Mouse (Mus musculus) midbrain, embryonic 16.5 days (tissue): ENCODE measurements at regions not wholly inside any gene's neighbourhood (a gene's known extent, or its start where the extent isn't known, plus 50 kb on each side); places are given as distances from the start of the nearest gene placed in this dataset.

Source experiments
- ATAC-seq: fragments of 200-750 bp; cut with Nextera tagmentation; 2 replicates; pipeline ENCODE4 v1.8.0; 2017; ENCODE audit warnings: moderate TSS enrichment
- H3K27ac ChIP-seq: fragments of 300-500 bp; sonication (generic); 2 replicates; pipeline ENCODE4 v1.5.1; 2014; ENCODE audit warnings: mild to moderate bottlenecking, low read length, mixed read lengths
- H3K27me3 ChIP-seq: fragments of 300-500 bp; sonication (generic); 2 replicates; pipeline ENCODE4 v1.6.1; 2014; ENCODE audit warnings: low read depth, low read length, mixed read lengths; ENCODE audit not compliant: control insufficient read depth, insufficient read depth
- H3K36me3 ChIP-seq: fragments of 300-500 bp; sonication (generic); 2 replicates; pipeline ENCODE4 v1.6.1; 2014; ENCODE audit warnings: mild to moderate bottlenecking, low read length, moderate library complexity, mixed read lengths; ENCODE audit not compliant: control insufficient read depth, insufficient read depth
- H3K4me1 ChIP-seq: fragments of 300-500 bp; sonication (generic); 2 replicates; pipeline ENCODE4 v1.6.1; 2014; ENCODE audit warnings: mild to moderate bottlenecking, low read length, mixed read lengths; ENCODE audit not compliant: control insufficient read depth, insufficient read depth
- H3K4me2 ChIP-seq: fragments of 300-500 bp; sonication (generic); 2 replicates; pipeline ENCODE4 v1.6.1; 2014; ENCODE audit warnings: mild to moderate bottlenecking, low read length, mixed read lengths
- H3K4me3 ChIP-seq: fragments of 300-500 bp; sonication (generic); 2 replicates; pipeline ENCODE4 v1.5.1; 2014; ENCODE audit warnings: low read depth, mild to moderate bottlenecking, low read length, moderate library complexity, mixed read lengths
- H3K9ac ChIP-seq: fragments of 300-500 bp; sonication (generic); 2 replicates; pipeline ENCODE4 v1.6.1; 2014; ENCODE audit warnings: low read depth, low read length, mixed read lengths
- H3K9me3 ChIP-seq: fragments of 300-500 bp; sonication (generic); replicated peaks from 2 replicates; pipeline ENCODE4 v1.6.1; 2014; ENCODE audit warnings: mild to moderate bottlenecking, low read length, mixed read lengths; ENCODE audit not compliant: control insufficient read depth, poor library complexity, severe bottlenecking
- WGBS: fragments of 180-500 bp; shearing (Covaris S2); extraction: QIAGEN DNeasy Blood & Tissue Kit; methylation state at CpG from one replicate; pipeline ENCODE4 v1.1.7; 2014; 5-methylcytosine and 5-hydroxymethylcytosine counted together

DNA sequence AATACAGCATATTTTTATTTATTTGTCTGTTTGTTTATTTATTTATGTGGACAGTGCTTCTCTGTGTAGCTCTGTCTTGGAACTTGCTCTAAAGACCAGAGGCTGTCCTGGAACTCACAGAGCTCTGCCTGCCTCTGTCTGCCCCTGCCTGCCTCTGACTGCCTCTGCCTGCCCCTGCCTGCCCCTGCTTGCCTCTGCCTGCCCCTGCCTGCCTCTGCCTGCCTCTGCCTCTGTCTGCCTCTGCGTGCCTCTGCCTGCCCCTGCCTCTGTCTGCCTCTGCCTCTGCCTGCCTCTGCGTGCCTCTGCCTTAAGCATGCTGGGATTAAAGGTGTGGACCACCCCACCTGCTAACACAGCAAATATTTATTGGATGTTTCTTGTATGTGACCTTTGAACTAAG lies 96.2 kb upstream of the Mdm1 start:
- no peak overlapping the region for H3K4me3 ChIP-seq
- 80% methylated on average over 2 of the region's 2 CpGs for WGBS
- no peaks in the 10 kb centered on the region for H3K4me1 ChIP-seq
- H3K9me3 ChIP-seq = no peaks in the 10 kb centered on the region
- no peak overlapping the region for H3K4me2 ChIP-seq
- no peak overlapping the region for H3K27ac ChIP-seq
- no peak overlapping the region for H3K9ac ChIP-seq
- 0 out of 2 replicates have a peak, but pooled peaks have one; percentile 3 for ATAC-seq
- no peaks in the 10 kb centered on the region for H3K36me3 ChIP-seq
- H3K27me3 ChIP-seq = no peaks in the 10 kb centered on the region

DNA sequence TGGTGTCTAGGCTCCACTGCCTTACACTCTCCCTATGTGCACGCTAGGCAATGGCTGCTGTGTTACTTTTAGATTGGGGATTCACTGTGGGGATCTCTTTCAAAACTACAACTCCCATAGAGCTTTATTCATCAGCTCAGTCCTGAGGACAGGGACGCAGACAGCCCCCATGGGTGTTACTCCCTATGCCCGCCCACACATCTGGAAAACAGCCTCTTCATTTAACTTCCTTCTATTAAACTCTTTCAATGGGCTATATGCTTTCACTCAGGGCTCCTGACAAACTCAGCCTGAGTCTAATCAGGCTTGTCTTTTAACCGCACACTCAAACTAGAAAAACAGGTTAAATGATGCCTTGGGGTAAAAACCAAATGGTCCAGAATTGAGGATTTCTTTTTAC lies 95.3 kb upstream of the Mdm1 start:
- Histone ChIP-seq H3K9me3 (no peaks in the 10 kb centered on the region), H3K4me1 (no peaks in the 10 kb centered on the region), H3K27me3 (no peaks in the 10 kb centered on the region), H3K36me3 (no peaks in the 10 kb centered on the region), H3K4me2 (no peak overlapping the region), H3K9ac (no peak overlapping the region), H3K4me3 (no peak overlapping the region), H3K27ac (no peak overlapping the region)
- WGBS = 81% methylated on average over 4 of the region's 4 CpGs
- ATAC-seq = no peak

DNA sequence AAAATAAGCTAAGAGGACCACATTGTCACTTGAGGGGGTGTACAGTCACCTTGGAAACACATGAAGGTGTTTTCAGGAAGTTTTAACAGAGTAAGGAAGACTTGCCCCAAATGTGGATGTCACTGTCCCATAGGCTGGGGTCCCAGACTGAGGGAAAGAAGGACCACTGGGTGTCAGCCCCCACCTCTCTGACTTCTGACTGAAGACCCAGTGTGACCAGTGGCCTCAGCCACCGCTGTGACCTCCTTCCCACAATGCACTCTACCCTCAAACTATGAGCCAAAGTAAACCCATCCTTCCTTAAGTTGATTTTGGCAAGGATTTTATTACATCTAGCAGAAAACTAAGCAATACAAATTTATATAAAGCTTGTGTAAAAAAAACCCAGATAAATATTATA lies 94.8 kb upstream of the Mdm1 start:
- no peaks in the 10 kb centered on the region for H3K36me3 ChIP-seq
- no peak overlapping the region for H3K27ac ChIP-seq
- 89% methylated on average over 1 of the region's 1 CpGs for WGBS
- H3K4me1 ChIP-seq = no peaks in the 10 kb centered on the region
- H3K4me3 ChIP-seq = no peak overlapping the region
- H3K4me2 ChIP-seq = no peak overlapping the region
- no peaks in the 10 kb centered on the region for H3K9me3 ChIP-seq
- no peak for ATAC-seq
- no peak overlapping the region for H3K9ac ChIP-seq
- no peaks in the 10 kb centered on the region for H3K27me3 ChIP-seq

DNA sequence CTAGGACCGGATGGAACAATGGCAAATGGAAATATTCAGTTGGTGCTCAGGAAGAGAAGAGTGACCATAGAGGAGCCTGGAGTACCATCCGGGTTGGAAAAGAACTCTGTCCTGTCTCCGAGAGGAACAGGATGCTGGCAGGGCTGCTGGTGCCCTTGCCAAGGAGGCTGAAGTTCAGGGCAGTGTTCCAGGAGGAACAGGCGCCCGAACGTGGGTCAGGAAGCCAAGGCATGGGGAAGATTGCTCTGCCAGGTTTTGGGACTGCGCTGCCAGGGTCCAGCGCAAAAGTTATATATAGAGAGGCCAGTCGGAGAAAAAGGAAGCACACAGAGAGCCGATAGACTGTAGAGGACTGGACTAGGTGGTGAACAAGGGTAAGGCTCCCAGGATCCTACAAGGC lies 92.3 kb upstream of the Mdm1 start:
- Histone ChIP-seq H3K36me3 (no peaks in the 10 kb centered on the region), H3K4me1 (no peaks in the 10 kb centered on the region), H3K4me2 (no peak overlapping the region), H3K4me3 (no peak overlapping the region), H3K27me3 (no peaks in the 10 kb centered on the region), H3K27ac (no peak overlapping the region), H3K9me3 (no peaks in the 10 kb centered on the region), H3K9ac (no peak overlapping the region)
- WGBS = 95% methylated on average over 10 of the region's 10 CpGs
- no peak for ATAC-seq

DNA sequence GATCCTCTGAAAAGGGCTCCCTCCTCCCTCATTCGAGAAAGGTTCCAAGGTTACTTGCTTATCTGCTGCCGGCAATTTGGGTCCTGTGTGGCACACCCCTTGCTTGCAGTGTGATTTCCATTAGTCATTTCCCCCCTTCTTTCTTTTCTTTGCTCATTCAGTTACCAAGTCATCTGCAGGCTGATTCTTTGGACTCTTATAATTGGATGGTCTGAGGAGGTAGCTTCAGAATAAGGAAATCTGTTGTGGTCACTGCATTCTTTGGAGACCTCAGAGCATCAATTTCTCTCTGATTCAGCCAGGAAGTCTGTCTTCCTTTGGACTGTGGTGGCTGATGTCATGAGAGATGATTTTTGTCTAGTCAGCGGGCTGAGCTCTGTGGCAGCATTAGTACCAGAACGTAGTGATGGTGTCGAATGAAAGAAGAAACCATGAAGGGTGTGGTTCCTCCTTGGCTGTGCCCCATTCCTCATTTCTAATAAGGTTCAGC lies 91.4 kb upstream of the Mdm1 start:
- Histone ChIP-seq H3K9me3 (no peaks in the 10 kb centered on the region), H3K4me3 (no peak overlapping the region), H3K36me3 (no peaks in the 10 kb centered on the region), H3K4me1 (no peaks in the 10 kb centered on the region), H3K9ac (no peak overlapping the region), H3K4me2 (no peak overlapping the region), H3K27me3 (no peaks in the 10 kb centered on the region), H3K27ac (no peak overlapping the region)
- WGBS = 93% methylated on average over 5 of the region's 5 CpGs
- no peak for ATAC-seq

DNA sequence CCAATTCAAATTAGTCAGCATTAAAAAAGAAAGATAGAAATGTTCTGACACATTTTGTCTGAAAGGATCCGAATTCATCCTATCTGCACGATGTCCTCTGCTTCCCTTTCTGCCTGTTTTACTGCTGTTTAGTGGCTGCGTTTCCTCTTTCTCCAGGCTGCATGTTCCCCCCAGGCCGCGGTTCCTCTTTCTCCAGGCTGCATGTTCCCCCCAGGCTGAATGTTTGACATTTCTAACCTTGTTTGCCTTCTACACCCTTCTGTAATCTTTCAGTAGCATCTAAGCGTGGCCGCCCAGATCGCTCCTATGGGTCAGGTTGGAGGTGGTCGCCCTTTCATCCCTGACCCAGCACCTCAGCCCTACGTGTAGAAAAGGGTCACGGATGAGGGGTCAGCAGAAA lies 89.6 kb upstream of the Mdm1 start:
- no peak for ATAC-seq
- WGBS = 89% methylated on average over 11 of the region's 11 CpGs
- H3K27me3 ChIP-seq = no peaks in the 10 kb centered on the region
- H3K36me3 ChIP-seq = no peaks in the 10 kb centered on the region
- no peak overlapping the region for H3K27ac ChIP-seq
- H3K4me2 ChIP-seq = no peak overlapping the region
- no peak overlapping the region for H3K9ac ChIP-seq
- no peak overlapping the region for H3K4me3 ChIP-seq
- H3K9me3 ChIP-seq = no peaks in the 10 kb centered on the region
- peaks cover 5% of the 10 kb centered on the region for H3K4me1 ChIP-seq

DNA sequence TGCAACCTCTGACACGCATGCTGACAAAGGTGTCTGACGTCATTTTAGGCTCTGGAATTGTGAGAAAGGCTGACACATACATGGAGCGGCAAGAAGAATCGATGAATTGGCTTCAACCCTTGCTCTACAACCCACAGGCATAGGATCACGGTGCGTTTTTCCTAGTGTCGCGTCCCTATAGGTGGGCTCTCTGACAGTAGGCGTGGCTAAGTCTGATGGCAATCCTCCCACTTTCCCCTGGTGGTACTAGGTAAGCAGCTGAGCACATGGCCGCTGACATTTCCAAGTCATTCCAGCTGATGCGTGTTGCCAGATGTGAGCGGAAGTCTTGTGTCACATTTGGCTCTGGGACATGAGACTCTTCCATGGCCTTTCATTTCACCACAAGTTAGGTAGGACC lies 89.1 kb upstream of the Mdm1 start:
- WGBS = 87% methylated on average over 12 of the region's 12 CpGs
- no peaks in the 10 kb centered on the region for H3K27me3 ChIP-seq

DNA sequence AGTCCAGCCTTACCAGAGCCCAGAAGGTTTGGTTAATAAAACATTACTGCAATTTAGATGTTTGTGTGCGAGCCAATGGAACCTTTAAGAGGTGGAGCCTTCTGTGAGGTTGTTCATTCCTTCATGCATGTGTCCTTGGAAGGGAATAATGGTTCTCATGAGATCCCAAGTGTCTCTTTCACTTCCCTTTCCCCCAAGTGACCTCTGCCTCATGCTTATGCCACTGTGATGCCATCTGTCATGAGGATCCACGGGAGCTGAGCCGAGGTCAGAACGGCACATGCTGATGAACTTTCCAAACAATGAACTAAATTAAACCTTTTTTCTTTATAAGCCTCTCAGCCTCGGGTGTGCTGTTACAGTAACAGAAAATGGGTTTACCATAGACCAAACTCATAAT lies 88.6 kb upstream of the Mdm1 start:
- H3K9me3 ChIP-seq = no peaks in the 10 kb centered on the region
- 92% methylated on average over 5 of the region's 5 CpGs for WGBS
- no peaks in the 10 kb centered on the region for H3K36me3 ChIP-seq
- H3K4me1 ChIP-seq = peaks cover 13% of the 10 kb centered on the region
- no peak overlapping the region for H3K4me2 ChIP-seq
- no peak overlapping the region for H3K4me3 ChIP-seq
- H3K27me3 ChIP-seq = no peaks in the 10 kb centered on the region
- H3K9ac ChIP-seq = no peak overlapping the region
- H3K27ac ChIP-seq = no peak overlapping the region
- ATAC-seq = no peak

More for the DNA sequence above, 89.1 kb upstream of the Mdm1 start:
- Histone ChIP-seq H3K9ac (no peak overlapping the region), H3K4me1 (peaks cover 9% of the 10 kb centered on the region), H3K4me2 (no peak overlapping the region), H3K4me3 (no peak overlapping the region), H3K27ac (no peak overlapping the region), H3K9me3 (no peaks in the 10 kb centered on the region), H3K36me3 (no peaks in the 10 kb centered on the region)
- no peak for ATAC-seq

DNA sequence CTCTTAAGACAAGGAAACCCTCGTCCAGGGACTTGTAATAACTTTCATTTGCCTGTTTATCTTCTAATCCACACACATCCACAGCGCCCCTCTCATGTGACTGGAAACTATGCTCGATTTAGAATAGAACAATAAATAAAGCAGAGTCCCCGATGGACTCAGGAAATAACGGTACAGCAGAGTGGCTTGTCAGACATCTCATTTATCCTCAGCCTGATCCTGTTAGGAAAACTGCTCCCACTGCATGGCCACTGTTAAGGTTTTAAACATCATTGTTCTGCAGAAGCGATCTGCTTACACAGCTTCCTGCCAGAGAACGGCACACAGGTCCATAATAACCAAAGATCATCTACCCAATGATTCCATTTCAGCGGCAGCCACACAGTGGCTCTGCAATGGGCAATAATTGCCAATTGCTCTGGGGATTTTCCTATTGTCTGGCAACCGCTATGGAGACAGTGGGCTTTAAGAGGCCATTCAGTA lies 84.8 kb upstream of the Mdm1 start:
- no peaks in the 10 kb centered on the region for H3K36me3 ChIP-seq
- H3K9me3 ChIP-seq = no peaks in the 10 kb centered on the region
- H3K4me3 ChIP-seq = no peak overlapping the region; the same call in 1 of the 2 replicates
- H3K27ac ChIP-seq = no peak overlapping the region; the same call in none of the 2 replicates
- ATAC-seq = no peak
- whole genome bisulfite sequencing = 14% methylated on average over 9 of the region's 9 CpGs
- no peaks in the 10 kb centered on the region for H3K27me3 ChIP-seq
- H3K9ac ChIP-seq = no peak overlapping the region
- peaks cover 13% of the 10 kb centered on the region for H3K4me1 ChIP-seq
- peak overlapping the region; percentile 23 for H3K4me2 ChIP-seq
